ENCODE assay signal across 29 mouse cellular contexts in the genomic region with DNA sequence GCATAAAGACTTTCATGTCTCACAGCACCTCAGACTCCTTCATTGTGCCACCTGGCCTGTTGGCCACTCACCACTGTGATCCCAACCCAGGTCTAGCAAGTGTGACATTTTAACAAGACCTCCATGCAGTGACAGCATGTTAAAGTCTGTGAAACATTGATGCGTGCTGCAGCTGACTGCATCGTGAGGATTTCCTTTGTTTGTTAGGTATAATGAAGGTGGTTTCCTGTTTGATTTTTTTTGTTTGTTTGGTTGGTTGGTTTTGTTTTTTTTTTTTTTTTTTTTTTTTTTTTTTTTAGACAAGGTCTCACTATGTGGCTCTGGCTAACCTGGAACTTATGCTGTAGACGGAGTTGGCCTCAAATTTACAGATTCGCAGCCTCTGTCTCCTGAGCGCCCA. TPM values are rescaled to one million over a fixed set of nuclear protein-coding genes. Genes with fewer than 3 reads are reported as not detected.
DNase-seq lines count a peak whose midpoint lies in the region; ATAC-seq and TF ChIP-seq lines count a peak whose summit lies in the region.
"Had no signal": no experiment of that assay in that cellular context is flagged by ENCODE, and none has a peak within 500 bp of the region (broad histone marks: within the 10 kb centered on the region; RNA-seq: fewer than 3 reads in every experiment).

No protein-coding gene starts in this region.

- no peak for TF ChIP-seq EP300 in heart, postnatal 0 days (IDR thresholded peaks at IDR 0.05; ENCODE audit: low read depth)

- no peaks in the 10 kb centered on the region for H3K9me3 ChIP-seq in heart, postnatal 0 days (replicated peaks; ENCODE audit: control insufficient read depth, low read length)
- no peaks in the 10 kb centered on the region for H3K9me3 ChIP-seq in heart, embryonic 11.5 days (replicated peaks; ENCODE audit: control insufficient read depth, low read length)
- no peaks in the 10 kb centered on the region for H3K9me3 ChIP-seq in ES-E14 (ENCODE audit: control insufficient read depth, insufficient read depth, low read depth, low read length)
- H3K9me3 ChIP-seq: embryonic facial prominence, embryonic 12.5 days; embryonic facial prominence, embryonic 15.5 days; forebrain, embryonic 12.5 days; forebrain, embryonic 15.5 days; heart, embryonic 13.5 days had no signal

- H3K4me3 ChIP-seq in gastrocnemius, adult 2 months, result no peak overlapping the region
- no peak overlapping the region for H3K4me3 ChIP-seq in heart, postnatal 0 days (ENCODE audit: low read depth, low read length)
- no peak overlapping the region for H3K4me3 ChIP-seq in heart, embryonic 11.5 days (ENCODE audit: low read depth, low read length)
- H3K4me3 ChIP-seq in ES-E14 (ENCODE audit: insufficient read depth in 1 of 2, low read depth in 1 of 2, low read length in 2 of 2, poor library complexity in 1 of 2, severe bottlenecking in 1 of 2), result no peak overlapping the region
- H3K4me3 ChIP-seq: embryonic facial prominence, embryonic 12.5 days; embryonic facial prominence, embryonic 15.5 days; forebrain, embryonic 12.5 days; forebrain, embryonic 15.5 days; heart, embryonic 13.5 days had no signal

- peak overlapping the region; percentile 80 for H3K27ac ChIP-seq in gastrocnemius, adult 2 months
- H3K27ac ChIP-seq in heart, postnatal 0 days (ENCODE audit: low read depth), result peak overlapping the region; percentile 60
- no peak overlapping the region for H3K27ac ChIP-seq in heart, embryonic 11.5 days (ENCODE audit: low read depth, low read length)
- no peak overlapping the region for H3K27ac ChIP-seq in ES-E14 (ENCODE audit: insufficient read depth, low read depth, low read length, poor library complexity, severe bottlenecking)
- H3K27ac ChIP-seq: embryonic facial prominence, embryonic 12.5 days; embryonic facial prominence, embryonic 15.5 days; forebrain, embryonic 12.5 days; forebrain, embryonic 15.5 days; heart, embryonic 13.5 days; hindbrain, embryonic 14.5 days; hindbrain, postnatal 0 days had no signal

- DNase-seq in gastrocnemius, adult 2 months, result no peak
- no peak for DNase-seq in gastrocnemius, postnatal 25 days
- DNase-seq in heart, postnatal 0 days (ENCODE audit: low spot score), result no peak
- no peak for DNase-seq in ES-E14 (ENCODE audit: low read depth, low spot score)
- DNase-seq: adrenal gland, adult 8-10 months; adrenal gland, postnatal 25 days; B cell, adult 2 months; cerebellum, adult 18-20 months; cerebellum, adult 9-10 months; cerebellum, postnatal 14 days; gastrocnemius, postnatal 36 days; kidney, adult 18-20 months; kidney, adult 9 months had no signal

- no peaks in the 10 kb centered on the region for H3K4me1 ChIP-seq in heart, postnatal 0 days (ENCODE audit: control insufficient read depth, insufficient read depth)
- H3K4me1 ChIP-seq in heart, embryonic 11.5 days (ENCODE audit: control insufficient read depth, insufficient read depth, low read length), result 0 out of 2 replicates have a peak, but pooled peaks cover 2% of the 10 kb centered on the region
- H3K4me1 ChIP-seq in ES-E14 (ENCODE audit: control insufficient read depth in 2 of 2, insufficient read depth in 2 of 2, low read length in 2 of 2, poor library complexity in 1 of 2), result peaks cover 0 to 14% of the 10 kb centered on the region in 2 experiments; a peak in 1 of 4 replicates
- H3K4me1 ChIP-seq: embryonic facial prominence, embryonic 12.5 days; embryonic facial prominence, embryonic 15.5 days; forebrain, embryonic 12.5 days; forebrain, embryonic 15.5 days had no signal

- in situ Hi-C loops in ES-E14 (cut with MboI; ENCODE audit: low sequenced_read_pairs in 2 of 2, unreplicated experiment in 2 of 2), result no loop called here

- no peak overlapping the region for H3K4me2 ChIP-seq in heart, postnatal 0 days (ENCODE audit: low read depth, low read length)
- H3K4me2 ChIP-seq in heart, embryonic 11.5 days, result no peak overlapping the region
- H3K4me2 ChIP-seq: embryonic facial prominence, embryonic 12.5 days; embryonic facial prominence, embryonic 15.5 days; forebrain, embryonic 12.5 days; forebrain, embryonic 15.5 days; heart, embryonic 13.5 days; hindbrain, embryonic 14.5 days had no signal

- H3K9ac ChIP-seq in heart, postnatal 0 days (replicated peaks; ENCODE audit: low read depth, low read length), result no peak overlapping the region
- no peak overlapping the region for H3K9ac ChIP-seq in heart, embryonic 11.5 days (ENCODE audit: low read depth, low read length)
- H3K9ac ChIP-seq in ES-E14 (ENCODE audit: insufficient read depth, low read depth, low read length, poor library complexity, severe bottlenecking), result no peak overlapping the region
- H3K9ac ChIP-seq: embryonic facial prominence, embryonic 12.5 days; embryonic facial prominence, embryonic 15.5 days; forebrain, embryonic 12.5 days; forebrain, embryonic 15.5 days; heart, embryonic 13.5 days; hindbrain, embryonic 14.5 days had no signal

- no peak for ATAC-seq in heart, postnatal 0 days (ENCODE audit: insufficient read depth, low read depth)
- no peak for ATAC-seq in heart, embryonic 11.5 days (replicated peaks; ENCODE audit: insufficient number of reproducible peaks, low FRiP score, low TSS enrichment)
- no peak for ATAC-seq in frontal cortex, adult (ENCODE audit: low TSS enrichment)
- ATAC-seq: activated CD4-positive, CD25-positive, alpha-beta regulatory T cell, adult 4 months; forebrain, embryonic 15.5 days; hindbrain, postnatal 0 days; inflammation-experienced regulatory T-cells, adult 6 months; intestine, embryonic 16.5 days had no signal

- intact Hi-C loops in gastrocnemius, adult 2 months (cut with DNase I), result no loop called here

- H3K36me3 ChIP-seq in heart, postnatal 0 days (replicated peaks; ENCODE audit: control insufficient read depth, insufficient read depth, low read length), result no peaks in the 10 kb centered on the region
- no peaks in the 10 kb centered on the region for H3K36me3 ChIP-seq in heart, embryonic 11.5 days (ENCODE audit: control insufficient read depth, insufficient read depth, low read length)
- H3K36me3 ChIP-seq in ES-E14 (ENCODE audit: control insufficient read depth, insufficient read depth, low read length, poor library complexity, severe bottlenecking), result no peaks in the 10 kb centered on the region
- H3K36me3 ChIP-seq: embryonic facial prominence, embryonic 12.5 days; embryonic facial prominence, embryonic 15.5 days; forebrain, embryonic 12.5 days; forebrain, embryonic 15.5 days; heart, embryonic 13.5 days had no signal

- WGBS in heart, postnatal 0 days, result 85% methylated on average over 5 of the region's 5 CpGs
- WGBS in heart, embryonic 11.5 days (ENCODE audit: insufficient replicate concordance), result 87% methylated on average over 5 of the region's 5 CpGs

- no peaks in the 10 kb centered on the region for H3K27me3 ChIP-seq in heart, postnatal 0 days (ENCODE audit: control insufficient read depth, insufficient read depth, low read length)
- H3K27me3 ChIP-seq in heart, embryonic 11.5 days (ENCODE audit: control insufficient read depth, insufficient read depth, low read length), result no peaks in the 10 kb centered on the region
- H3K27me3 ChIP-seq: embryonic facial prominence, embryonic 12.5 days; embryonic facial prominence, embryonic 15.5 days; forebrain, embryonic 12.5 days; forebrain, embryonic 15.5 days; heart, embryonic 13.5 days had no signal

- no peak for TF ChIP-seq CTCF in gastrocnemius, adult 2 months (IDR thresholded peaks at IDR 0.05)
- TF ChIP-seq CTCF in heart, postnatal 0 days (IDR thresholded peaks at IDR 0.05; ENCODE audit: low read depth), result no peak

TF ChIP-seq in ES-E14, 5 proteins besides CTCF, POLR2A, EP300 and RAD21:
- peak; percentile 29; the same call in 1 of the 2 replicates for TF ChIP-seq ZNF384 (IDR thresholded peaks at IDR 0.05; ENCODE audit: low read depth, low read length)
- no peak for TF ChIP-seq CHD2 (IDR thresholded peaks at IDR 0.05; ENCODE audit: low read depth, low read length)

RNA-seq across cellular contexts. Expression of a gene that starts 7.3 kb away (rescaled TPM):
- 1 to 10 TPM in 1 of 2 experiments, under 1 TPM in 1; 0.86 to 1.1 TPM for total RNA-seq in gastrocnemius, adult 2 months (2021)
- total RNA-seq in gastrocnemius, postnatal 25 days (2021), result 1 to 10 TPM; 3.2 to 3.8 TPM
- not detected in 2 replicates for total RNA-seq in heart, postnatal 0 days (2014; rRNA removed; ENCODE audit: low replicate concordance)
- polyA plus RNA-seq in heart, postnatal 0 days (2015; fragmentation: Nextera tagmentation; extraction: Ambion mirVana), result 0.05 TPM in 1 of 2 replicates, not detected in the other
- polyA plus RNA-seq in heart, embryonic 11.5 days (2014; fragmentation: Nextera tagmentation; extraction: Ambion mirVana), result not detected in 2 replicates
- total RNA-seq in ES-E14 (2012; rRNA removed), result 0.18 and 0.63 TPM in 2 replicates
- total RNA-seq: granulocyte monocyte progenitor cell, adult 5-6 weeks had no signal
- polyA plus RNA-seq: activated CD4-positive, CD25-positive, alpha-beta regulatory T cell, adult 4 months; heart, embryonic 13.5 days; heart, embryonic 16.5 days; inflammation-experienced regulatory T-cells, adult 6 months had no signal

RNA-seq across cellular contexts. Expression of a gene that starts 29.8 kb away (rescaled TPM):
- 10 to 100 TPM in 1 of 2 experiments, 1 to 10 TPM in 1; 9.6 to 12.7 TPM for total RNA-seq in gastrocnemius, adult 2 months (2021)
- 10 to 100 TPM; 12.0 to 12.6 TPM for total RNA-seq in gastrocnemius, postnatal 25 days (2021)
- total RNA-seq in heart, postnatal 0 days (2014; rRNA removed; ENCODE audit: low replicate concordance), result 34.3 and 40.8 TPM in 2 replicates
- polyA plus RNA-seq in heart, postnatal 0 days (2015; fragmentation: Nextera tagmentation; extraction: Ambion mirVana), result 20.5 and 23.5 TPM in 2 replicates
- polyA plus RNA-seq in heart, embryonic 11.5 days (2014; fragmentation: Nextera tagmentation; extraction: Ambion mirVana), result 32.1 and 33.9 TPM in 2 replicates
- 61.9 and 113 TPM in 2 replicates for total RNA-seq in ES-E14 (2012; rRNA removed)

RNA-seq across cellular contexts. Expression of a gene that starts 30.0 kb away (rescaled TPM):
- total RNA-seq in gastrocnemius, adult 2 months (2021), result 10 to 100 TPM; 27.8 to 29.7 TPM
- total RNA-seq in gastrocnemius, postnatal 25 days (2021), result 10 to 100 TPM; 22.5 to 22.8 TPM
- total RNA-seq in heart, postnatal 0 days (2014; rRNA removed; ENCODE audit: low replicate concordance), result 7.1 and 7.5 TPM in 2 replicates
- polyA plus RNA-seq in heart, postnatal 0 days (2015; fragmentation: Nextera tagmentation; extraction: Ambion mirVana), result 15.5 and 18.4 TPM in 2 replicates
- polyA plus RNA-seq in heart, embryonic 11.5 days (2014; fragmentation: Nextera tagmentation; extraction: Ambion mirVana), result 33.2 and 34.7 TPM in 2 replicates
- 17.1 and 18.3 TPM in 2 replicates for total RNA-seq in ES-E14 (2012; rRNA removed)

RNA-seq across cellular contexts. Expression of a gene that starts 31.9 kb away (rescaled TPM):
- total RNA-seq in gastrocnemius, adult 2 months (2021), result 100 to 1,000 TPM; 664 to 696 TPM
- 100 to 1,000 TPM; 509 to 515 TPM for total RNA-seq in gastrocnemius, postnatal 25 days (2021)
- 292 and 309 TPM in 2 replicates for total RNA-seq in heart, postnatal 0 days (2014; rRNA removed; ENCODE audit: low replicate concordance)
- 515 and 546 TPM in 2 replicates for polyA plus RNA-seq in heart, postnatal 0 days (2015; fragmentation: Nextera tagmentation; extraction: Ambion mirVana)
- 769 and 780 TPM in 2 replicates for polyA plus RNA-seq in heart, embryonic 11.5 days (2014; fragmentation: Nextera tagmentation; extraction: Ambion mirVana)
- 574 and 855 TPM in 2 replicates for total RNA-seq in ES-E14 (2012; rRNA removed)

RNA-seq across cellular contexts. Expression of a gene that starts 44.5 kb away (rescaled TPM):
- not detected for total RNA-seq in gastrocnemius, adult 2 months (2021)
- under 1 TPM in 1 of 2 experiments, not detected in 1; 0.56 TPM for total RNA-seq in gastrocnemius, postnatal 25 days (2021)
- total RNA-seq in heart, postnatal 0 days (2014; rRNA removed; ENCODE audit: low replicate concordance), result not detected in 2 replicates
- not detected in 2 replicates for polyA plus RNA-seq in heart, postnatal 0 days (2015; fragmentation: Nextera tagmentation; extraction: Ambion mirVana)
- polyA plus RNA-seq in heart, embryonic 11.5 days (2014; fragmentation: Nextera tagmentation; extraction: Ambion mirVana), result not detected in 2 replicates
- not detected in 2 replicates for total RNA-seq in ES-E14 (2012; rRNA removed)
- total RNA-seq: adrenal gland, postnatal 25 days; gastrocnemius, postnatal 36 days; granulocyte monocyte progenitor cell, adult 5-6 weeks; heart, postnatal 25 days had no signal
- polyA plus RNA-seq: embryonic facial prominence, embryonic 12.5 days; forebrain, embryonic 12.5 days; heart, embryonic 13.5 days; hindbrain, embryonic 11.5 days; hindbrain, embryonic 14.5 days; inflammation-experienced regulatory T-cells, adult 6 months; intestine, embryonic 16.5 days had no signal

Comparison
In these comparisons a context has a peak if more than half of its experiments do, and no peak if none do; other contexts are left out.
1. H3K27ac ChIP-seq: peak in gastrocnemius, adult 2 months (single experiment) and heart, postnatal 0 days (single experiment); none in heart, embryonic 11.5 days (single experiment) and ES-E14 (single experiment).